Mouse (Mus musculus): ENCODE data around the gene Bcl2l12.

Gene Bcl2l12

DNA sequence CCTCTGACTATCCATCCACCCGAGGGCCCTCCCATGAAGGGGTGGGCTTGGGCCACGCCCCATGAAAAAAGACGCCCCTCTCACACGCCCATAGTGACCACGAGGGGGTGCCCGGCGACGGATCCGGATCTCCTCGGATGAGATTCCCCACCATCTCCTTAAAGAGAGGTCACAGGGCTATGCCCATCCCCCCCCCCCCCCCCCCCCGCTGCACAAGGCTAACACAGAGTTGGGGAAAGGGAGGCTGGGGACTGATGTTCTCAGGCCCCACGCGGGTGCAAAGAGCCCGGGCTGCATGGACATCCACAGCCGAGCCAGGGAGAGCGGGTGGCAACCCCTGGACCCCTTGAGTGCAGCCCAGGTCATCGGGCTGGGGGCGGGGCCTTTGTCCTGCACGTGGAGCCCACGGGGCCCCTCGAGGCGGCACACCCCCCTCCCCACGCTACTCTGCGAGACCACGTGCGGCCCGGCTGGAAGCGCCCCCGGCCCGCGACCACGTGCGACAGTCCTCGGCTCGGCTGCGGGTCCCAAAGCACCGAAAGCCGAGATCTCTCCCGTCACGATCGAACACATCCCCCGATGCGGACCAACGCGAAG is 12.8 kb downstream of the Bcl2l12 start:
- DNase-seq: peak; percentile 81

DNA sequence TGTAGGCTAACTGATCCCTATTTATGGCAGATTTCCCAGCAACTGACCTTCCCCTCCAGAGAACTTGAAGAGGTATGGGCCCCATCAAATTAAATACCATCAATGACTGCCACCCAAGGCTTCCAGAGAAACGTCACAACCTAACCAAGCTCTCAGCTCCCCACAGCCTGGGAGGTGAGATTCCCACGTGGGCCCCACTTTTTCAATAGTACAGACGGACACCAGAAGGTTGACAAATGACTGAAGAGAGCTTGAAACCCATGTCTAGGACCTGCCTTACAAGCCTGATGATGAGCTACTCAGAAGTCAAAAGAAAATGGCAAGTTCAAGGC is 13.7 kb downstream of the Bcl2l12 start:
- DNase-seq: no peak

GRCm38 (mm10) chr7:44983944-44984832 is 14.3 kb downstream of the Bcl2l12 start:
- no peak for DNase-seq

DNA sequence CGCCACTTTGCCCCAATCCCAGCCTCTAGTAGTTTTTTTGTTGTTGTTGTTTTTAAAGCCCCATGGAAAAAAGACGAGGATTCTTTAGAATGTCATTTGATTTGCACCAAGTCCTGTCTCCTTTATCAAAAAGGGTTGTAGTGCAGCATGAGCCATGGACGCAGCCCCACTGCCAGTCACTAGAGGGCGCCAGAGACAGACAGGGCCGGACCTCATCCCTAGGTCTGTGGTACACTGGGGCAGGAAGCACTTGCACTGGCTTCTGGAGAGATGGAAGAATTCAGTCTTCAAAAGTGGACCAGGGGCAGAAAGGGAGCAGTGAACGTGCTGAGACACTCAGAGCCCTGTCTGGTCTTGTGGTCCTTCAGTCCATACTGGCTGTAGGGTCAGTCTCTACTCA is 15.4 kb downstream of the Bcl2l12 start:
- peak; percentile 90 for DNase-seq

DNA sequence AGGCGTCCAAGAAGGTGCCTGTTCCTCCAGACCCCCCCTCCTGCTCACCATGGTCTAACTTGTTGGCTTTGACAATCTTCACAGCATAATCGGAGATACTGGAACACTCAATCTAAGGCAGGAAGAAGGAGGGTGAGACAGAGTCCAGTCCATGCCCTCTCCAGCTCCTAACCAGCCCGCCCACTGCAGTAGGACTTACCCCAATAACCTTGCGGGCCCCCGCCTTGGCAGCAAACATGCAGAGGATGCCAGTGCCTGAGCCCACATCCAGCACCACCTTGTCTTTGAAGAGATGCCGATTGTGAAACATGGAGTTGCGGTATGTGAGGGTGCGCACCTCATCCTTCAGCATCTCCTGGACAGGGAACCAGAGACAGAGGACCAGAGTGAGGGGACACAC is 17.0 kb downstream of the Bcl2l12 start:
- DNase-seq: no peak

DNA sequence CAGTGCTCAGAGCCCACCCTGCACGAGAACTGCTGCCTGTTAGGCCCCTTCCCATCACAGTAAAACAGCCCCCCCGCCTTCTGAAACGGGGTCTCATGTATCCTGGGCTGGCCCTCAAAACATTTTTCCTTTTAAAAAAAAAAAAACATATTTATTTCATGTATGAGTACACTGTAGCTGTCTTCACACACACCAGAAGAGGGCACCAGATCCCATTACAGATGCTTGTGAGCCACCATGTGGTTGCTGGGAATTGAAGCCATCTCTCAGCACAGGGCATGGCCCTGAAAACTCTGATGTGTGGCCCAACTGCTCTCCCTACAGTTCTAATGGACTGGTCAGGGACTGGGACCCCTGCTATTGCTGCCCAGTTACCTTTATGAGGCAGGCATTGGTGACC is 20.2 kb downstream of the Bcl2l12 start:
- DNase-seq: no peak

DNA sequence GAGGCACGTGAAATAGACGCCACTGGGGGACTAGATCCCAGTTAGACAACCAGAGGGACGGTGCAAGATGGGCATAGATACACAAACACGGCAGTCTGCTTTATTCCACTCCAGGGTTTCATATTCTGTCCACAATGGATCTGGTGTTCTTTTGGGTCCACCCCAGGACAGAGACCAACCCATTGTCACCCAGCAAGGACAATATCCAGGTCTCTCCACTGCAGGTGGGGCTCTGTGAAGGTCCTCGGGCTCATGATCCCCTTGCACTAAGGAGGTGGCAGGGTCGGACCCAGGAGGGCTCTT is 23.4 kb downstream of the Bcl2l12 start:
- no peak for DNase-seq

DNA sequence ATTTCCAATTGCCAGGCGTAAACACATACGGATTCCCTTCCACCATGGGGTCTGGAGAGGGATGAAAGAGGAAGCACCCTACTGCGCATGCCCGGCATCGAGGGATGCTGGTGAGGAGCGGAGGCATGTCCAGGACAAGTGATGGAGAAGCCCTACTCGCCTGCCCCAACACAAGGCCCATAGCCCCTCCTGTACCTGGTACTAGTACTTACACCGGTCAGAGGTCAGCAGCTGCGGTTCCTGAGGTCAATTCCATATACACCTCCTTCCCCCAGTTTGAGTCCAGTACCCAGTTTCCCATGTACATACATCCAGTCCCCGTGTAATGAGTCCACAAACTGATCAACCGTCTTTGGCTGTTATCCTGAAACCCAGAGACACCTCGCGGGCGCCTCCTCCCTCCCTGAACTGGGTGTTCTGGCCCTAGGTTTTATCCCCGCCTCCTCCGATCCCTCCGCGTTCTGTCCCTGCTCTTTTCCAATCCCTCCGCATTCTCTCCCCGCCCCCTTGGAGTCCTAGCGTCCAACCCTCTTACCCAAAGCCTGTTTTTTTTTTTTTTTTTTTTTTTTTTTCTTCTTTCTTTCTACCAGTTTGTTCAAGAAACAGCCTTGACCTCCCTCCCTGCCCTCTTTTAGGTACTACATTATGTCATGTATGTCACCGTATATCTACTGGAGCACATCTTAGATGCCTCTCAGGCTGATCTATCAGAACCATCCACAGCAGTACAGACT is 24.0 kb downstream of the Bcl2l12 start, which contains the start of gene Cpt1c:
Gene Cpt1c, minus strand, starts transcription at position 469 of the 734 bp plus-strand sequence.
- DNase-seq: peak; percentile 82

DNA sequence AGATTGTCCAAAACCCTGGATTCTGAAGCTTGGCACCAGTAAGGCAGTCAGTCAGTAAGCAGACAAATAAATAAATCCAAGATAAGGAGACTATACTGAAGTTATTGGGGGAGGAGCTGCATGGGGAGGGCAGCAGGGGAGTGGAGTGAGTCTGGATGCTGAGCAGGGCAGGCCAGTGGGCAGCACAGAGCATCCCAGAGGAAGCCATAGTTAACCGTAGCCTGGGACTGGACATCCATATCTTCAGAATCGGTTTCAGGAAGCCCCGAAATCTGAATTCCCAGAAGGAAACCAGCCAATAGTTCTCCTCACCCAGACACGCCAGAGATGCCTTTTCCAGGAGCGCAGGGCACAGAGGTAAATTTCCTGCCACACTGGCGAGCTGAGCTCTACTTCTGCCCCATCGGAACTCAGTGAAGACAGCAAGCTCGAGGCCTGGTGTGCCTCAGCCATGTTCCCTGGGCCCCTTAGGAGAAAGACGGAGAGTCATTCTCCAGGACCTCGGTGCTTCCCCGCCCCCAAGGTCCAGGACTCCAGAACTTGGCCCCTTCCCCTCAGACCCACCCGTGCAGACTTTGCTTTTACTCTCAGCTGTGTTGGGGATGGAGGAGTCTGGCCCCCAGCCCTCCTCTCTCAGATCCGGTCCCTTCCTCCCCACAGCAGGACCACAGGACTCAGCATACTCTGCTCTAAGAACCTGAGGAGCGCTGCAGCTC is 24.9 kb downstream of the Bcl2l12 start:
- DNase-seq: no peak

DNA sequence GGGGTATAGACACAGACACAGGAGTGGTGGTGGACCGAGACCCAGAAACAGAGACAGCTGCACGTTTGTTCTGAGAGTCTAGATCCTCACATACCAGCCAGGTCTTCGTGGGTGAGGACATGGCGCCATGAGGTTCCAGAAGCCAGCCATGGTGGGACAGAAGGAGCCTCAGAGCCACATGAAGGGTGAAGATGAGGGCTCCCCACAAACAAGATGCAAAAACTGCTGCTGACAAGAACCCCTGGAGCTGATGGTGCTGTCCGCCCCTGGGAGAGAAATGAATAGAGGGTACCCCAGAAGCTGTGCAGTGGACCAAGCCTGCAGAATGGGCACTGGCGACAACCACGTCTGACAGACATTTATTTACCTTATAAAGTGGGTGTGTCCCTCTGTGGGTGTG is 27.4 kb downstream of the Bcl2l12 start:
- DNase-seq: no peak

- peak; percentile 92 for DNase-seq
Observed at GRCm38 (mm10) chr7:44970231-44970691, 28.3 kb downstream of the Bcl2l12 start.

DNA sequence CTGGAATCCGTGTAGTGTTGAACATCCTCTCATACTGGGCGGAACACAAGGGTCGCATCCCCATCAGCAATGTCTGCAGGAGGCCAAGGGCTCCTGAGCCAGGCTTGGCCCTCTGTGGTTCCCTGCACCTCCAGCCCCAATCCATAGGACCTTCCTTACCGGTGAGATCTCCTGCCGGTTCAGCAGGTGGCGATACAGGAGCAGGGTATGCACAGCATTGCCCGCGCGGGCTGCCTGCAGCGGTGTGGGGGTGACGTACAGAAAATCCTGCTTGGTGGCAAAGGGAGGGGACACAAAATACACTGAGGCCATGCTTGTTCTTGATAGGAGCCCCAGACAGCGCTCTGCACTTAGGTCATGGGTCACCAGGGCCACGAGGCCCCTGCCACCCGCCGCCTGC is 31.9 kb downstream of the Bcl2l12 start:
- DNase-seq: no peak

GRCm38 (mm10) chr7:44965975-44966374 is 32.5 kb downstream of the Bcl2l12 start:
- no peak for DNase-seq

DNA sequence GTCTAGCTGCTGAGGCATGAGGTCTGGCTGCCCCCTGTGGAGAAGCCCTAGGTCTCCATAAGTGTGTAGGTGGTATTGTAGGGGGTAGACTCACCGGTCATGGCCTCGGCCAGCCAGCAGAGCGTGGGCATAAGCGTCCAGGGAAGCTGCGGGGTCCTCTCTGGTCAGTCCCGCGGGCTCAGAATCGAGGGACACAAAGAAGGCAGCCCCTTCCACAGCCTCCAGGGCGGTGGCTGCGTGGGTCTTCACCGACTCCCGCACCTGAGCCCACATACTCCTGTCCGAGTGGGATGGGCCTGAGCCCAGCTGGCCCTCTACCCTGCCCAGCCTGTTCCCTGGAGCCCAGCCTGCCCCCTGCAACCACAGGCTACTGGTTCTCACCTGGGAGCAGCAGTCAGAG is 33.5 kb downstream of the Bcl2l12 start:
- DNase-seq: no peak

- no peak for DNase-seq
Observed at GRCm38 (mm10) chr7:44962831-44963230, 35.7 kb downstream of the Bcl2l12 start.

DNA sequence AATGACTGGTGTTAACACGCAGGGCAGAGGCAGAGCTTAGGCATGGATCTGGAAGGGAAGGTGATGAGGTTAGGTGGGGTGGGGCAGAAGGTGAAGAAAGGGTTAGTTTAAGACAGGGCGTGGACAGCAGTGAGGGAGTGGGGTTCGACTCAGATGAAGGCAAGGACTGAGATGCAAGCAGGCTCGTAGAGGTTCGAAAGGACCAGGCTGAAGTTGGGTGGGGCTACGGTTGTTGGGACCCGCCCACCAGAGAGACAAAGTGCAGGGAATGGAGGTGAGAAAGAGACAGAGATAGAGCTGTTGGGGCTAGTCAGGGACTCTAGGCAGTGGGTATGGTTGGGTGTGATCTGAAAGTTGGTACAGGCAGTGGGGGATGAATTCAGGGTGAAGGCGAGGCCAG is 36.2 kb downstream of the Bcl2l12 start:
- DNase-seq: no peak

DNA sequence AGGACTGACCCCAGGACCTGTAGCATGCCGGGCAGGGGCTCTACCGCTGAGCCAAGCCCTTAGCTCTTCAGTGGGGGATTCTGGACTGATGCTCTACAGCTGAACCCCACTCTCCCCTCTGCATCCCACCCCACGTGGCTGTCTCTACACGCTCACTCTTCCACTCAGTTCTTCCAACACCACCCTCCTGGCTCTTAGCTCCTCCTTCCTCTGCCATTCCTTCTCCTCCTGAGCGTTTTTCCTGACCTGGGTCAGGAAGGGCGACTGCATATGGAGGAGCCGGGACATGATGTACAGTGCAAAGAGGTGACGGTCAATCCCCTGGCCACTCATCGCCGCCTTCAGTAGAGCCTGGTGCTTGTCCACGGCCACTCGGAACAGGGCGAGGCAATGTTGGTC is 38.0 kb downstream of the Bcl2l12 start:
- DNase-seq: no peak

DNA sequence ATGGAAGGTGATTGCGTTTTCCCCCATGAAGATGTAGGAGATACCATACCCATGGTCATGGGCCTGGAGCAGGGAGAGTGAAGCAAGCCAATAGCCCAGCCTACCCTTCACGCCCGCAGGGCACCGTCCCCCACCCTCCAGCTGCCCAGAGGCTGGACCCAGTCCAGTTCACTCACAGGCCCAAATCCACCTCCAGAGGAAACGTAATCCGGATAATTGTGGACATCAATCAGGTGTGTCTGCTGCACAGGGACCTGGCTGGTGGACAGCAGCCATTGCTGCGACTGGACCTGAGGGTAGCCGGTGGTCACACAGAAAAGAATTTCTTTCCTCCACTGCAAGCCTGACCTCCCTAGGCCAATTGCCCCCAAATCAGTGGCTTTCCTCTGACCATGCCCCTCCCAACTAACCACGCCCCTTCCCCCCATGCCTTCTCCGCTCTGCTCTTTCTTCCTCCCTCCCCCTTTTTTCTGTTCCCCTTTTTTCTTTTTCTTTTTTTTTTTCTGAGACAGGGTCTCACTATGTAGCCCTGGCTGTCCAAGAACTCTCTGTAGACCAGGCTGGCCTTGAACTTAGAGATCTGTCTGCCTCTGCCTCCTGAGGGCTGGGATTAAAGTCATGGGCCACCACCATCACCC is 38.5 kb downstream of the Bcl2l12 start:
- no peak for DNase-seq

GRCm38 (mm10) chr7:44959281-44959680 is 39.2 kb downstream of the Bcl2l12 start:
- no peak for DNase-seq

DNA sequence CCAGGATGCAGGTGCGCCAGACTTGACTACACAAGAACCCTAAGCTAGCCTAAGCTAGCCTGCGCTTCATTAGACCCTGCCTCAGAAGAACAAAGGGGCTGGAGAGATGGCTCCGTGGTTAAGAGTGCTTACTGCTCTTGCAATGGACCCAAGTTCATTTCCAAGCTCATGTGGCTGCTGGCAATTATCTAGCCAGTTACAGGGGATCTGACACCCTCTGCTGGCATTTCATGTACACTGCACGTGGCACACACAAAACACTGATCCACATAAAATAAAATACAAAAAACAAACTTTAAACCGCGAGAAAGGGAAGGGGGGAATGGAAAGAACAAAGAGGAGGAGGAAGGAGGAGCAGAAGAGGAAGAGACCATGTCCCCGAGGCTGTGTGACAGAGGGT is 40.3 kb downstream of the Bcl2l12 start:
- peak; percentile 63 for DNase-seq

GRCm38 (mm10) chr7:44957183-44957835 is 41.2 kb downstream of the Bcl2l12 start:
- DNase-seq: peak; percentile 32

GRCm38 (mm10) chr7:44956266-44956665 is 42.2 kb downstream of the Bcl2l12 start:
- DNase-seq: no peak
